Mouse (Mus musculus): ENCODE data around the gene Nfatc2. TPM values are rescaled to one million over a fixed set of nuclear protein-coding genes. Genes with fewer than 3 reads are reported as not detected.
A peak's percentile ranks its signal among the peaks of the same experiment; 100 is the strongest.

Gene Nfatc2
- polyA plus RNA-seq, 1 experiment from 2014 or later, result 3.9 TPM

DNA sequence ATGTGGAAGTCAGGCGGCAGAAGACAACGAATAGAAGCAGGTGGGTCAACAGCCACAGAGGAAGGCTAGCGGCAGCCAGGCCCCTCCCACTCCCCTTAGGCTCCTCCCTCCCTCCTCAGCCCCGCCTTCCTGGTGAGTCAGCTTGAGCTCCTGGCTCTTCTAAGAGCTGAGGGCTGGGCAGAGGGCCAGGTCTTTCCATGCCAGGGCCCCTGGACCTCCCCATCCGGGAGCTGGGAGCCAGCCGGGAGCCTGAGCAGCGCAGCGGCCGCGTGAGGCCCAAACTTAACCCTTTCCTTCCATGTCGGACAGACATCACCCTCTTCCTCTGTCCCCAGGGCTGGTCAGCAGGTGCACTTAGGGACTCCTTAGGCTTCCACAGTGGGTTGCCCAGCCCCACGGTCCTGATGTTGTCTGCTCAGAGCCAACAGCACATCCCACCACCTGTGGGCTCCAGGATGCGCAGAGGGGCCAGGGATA lies 76.5 kb downstream of the Nfatc2 start:
- Histone ChIP-seq H3K4me2 (peak overlapping the region; percentile 64), H3K27me3 (replicated peaks) (no peaks in the 10 kb centered on the region), H3K36me3 (no peaks in the 10 kb centered on the region), H3K4me1 (peaks cover 20% of the 10 kb centered on the region), H3K27ac (peak overlapping the region; percentile 86), H3K9ac (no peak overlapping the region), H3K4me3 (replicated peaks) (peak overlapping the region; percentile 22; the same call in 1 of the 2 replicates), H3K9me3 (no peaks in the 10 kb centered on the region)
- peak; percentile 91 for ATAC-seq (ENCODE audit: insufficient read depth, low FRiP score, low read depth)
- WGBS, result 1% methylated on average over 13 of the region's 13 CpGs

DNA sequence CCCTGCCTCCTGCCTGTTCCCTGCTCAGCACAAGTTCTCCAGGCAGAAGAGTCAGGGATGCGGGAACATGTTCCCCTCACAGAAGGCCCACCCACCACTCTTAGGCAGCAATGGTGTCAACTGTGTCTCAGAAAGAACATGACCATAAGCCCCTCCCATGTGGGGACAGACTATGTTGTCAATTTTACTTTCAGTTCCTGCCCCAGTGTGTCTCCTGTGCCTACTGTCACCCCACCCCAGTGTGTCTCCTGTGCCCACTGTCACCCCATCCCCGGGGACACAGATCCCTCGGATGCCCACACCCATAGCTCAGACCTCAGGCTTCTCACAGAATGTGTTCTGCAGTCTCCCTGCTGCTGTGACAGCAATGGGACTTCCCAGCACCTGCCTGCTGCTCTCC lies 79.2 kb downstream of the Nfatc2 start:
- Histone ChIP-seq H3K9ac (no peak overlapping the region), H3K9me3 (no peaks in the 10 kb centered on the region), H3K36me3 (no peaks in the 10 kb centered on the region), H3K4me2 (no peak overlapping the region), H3K4me1 (peaks cover 24% of the 10 kb centered on the region), H3K4me3 (replicated peaks) (no peak overlapping the region), H3K27ac (no peak overlapping the region), H3K27me3 (replicated peaks) (no peaks in the 10 kb centered on the region)
- 71% methylated on average over 3 of the region's 3 CpGs for WGBS
- ATAC-seq (ENCODE audit: insufficient read depth, low FRiP score, low read depth), result no peak

DNA sequence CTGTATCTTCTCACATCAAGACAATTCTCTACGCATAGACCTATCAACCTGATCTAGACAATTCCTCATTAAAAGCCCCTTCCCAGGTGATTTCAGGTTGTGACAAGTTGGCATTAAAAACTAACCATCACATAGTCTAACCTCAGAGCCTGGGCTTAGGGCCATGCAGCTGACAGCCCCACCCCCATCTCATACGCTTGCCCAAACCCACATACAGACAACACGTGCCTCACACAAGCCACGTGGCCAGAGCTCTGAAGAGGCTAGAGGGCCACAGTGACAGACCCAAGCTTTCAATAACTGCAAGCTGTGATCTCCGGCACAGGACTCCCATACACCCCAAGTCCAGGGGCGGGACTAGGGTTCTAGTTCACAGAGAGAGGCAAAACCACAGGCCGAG lies 80.7 kb downstream of the Nfatc2 start:
- Histone ChIP-seq H3K4me3 (replicated peaks) (no peak overlapping the region), H3K27ac (no peak overlapping the region), H3K9ac (no peak overlapping the region), H3K27me3 (replicated peaks) (no peaks in the 10 kb centered on the region), H3K36me3 (no peaks in the 10 kb centered on the region), H3K4me2 (no peak overlapping the region), H3K4me1 (peaks cover 16% of the 10 kb centered on the region), H3K9me3 (no peaks in the 10 kb centered on the region)
- no peak for ATAC-seq (ENCODE audit: insufficient read depth, low FRiP score, low read depth)
- WGBS, result 91% methylated on average over 7 of the region's 7 CpGs

DNA sequence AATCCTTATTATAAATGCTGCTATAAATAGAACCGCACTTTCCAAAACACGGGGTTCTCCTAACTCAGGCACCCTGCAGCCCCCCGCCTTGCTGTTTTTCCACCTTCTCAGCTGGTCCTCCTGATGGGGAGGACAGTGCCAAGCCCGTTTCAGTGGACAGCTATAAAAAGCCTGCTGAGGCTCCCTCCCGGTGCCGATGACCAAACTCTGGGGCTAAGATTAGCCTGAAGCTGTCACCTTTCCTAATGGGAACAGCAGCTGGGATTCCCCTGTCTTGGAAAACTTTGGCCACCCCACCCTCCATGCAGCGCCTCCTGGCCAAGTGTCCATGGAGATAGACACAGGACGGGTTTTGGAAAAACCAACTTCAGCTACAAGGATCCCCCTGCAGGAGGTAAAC lies 81.9 kb downstream of the Nfatc2 start:
- Histone ChIP-seq H3K4me2 (no peak overlapping the region), H3K4me3 (replicated peaks) (no peak overlapping the region), H3K9me3 (no peaks in the 10 kb centered on the region), H3K9ac (no peak overlapping the region), H3K27me3 (replicated peaks) (no peaks in the 10 kb centered on the region), H3K4me1 (peaks cover 8% of the 10 kb centered on the region; the same call in 1 of the 2 replicates), H3K36me3 (no peaks in the 10 kb centered on the region), H3K27ac (no peak overlapping the region)
- no peak for ATAC-seq (ENCODE audit: insufficient read depth, low FRiP score, low read depth)
- WGBS, result 78% methylated on average over 8 of the region's 8 CpGs

DNA sequence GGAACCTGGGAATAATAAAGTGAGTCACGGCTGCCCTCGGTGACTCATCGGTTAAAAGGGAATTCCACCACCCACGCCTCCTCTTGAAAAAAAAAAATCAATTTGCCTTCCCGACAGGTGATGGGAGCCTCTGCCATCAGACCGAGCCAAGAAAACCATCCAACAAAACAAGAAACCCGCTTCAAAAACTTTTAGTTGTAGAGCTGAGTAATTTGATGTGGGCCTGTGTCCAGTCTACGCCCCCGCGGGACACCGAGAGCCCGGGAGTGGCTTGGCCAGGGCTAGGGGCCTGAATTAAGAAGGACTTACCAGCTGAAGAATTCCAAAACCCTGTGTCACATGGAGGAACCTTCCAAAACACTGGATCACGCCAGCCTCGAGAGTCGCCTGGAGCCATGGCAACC lies 83.2 kb downstream of the Nfatc2 start:
- 61% methylated on average over 15 of the region's 15 CpGs for WGBS
- Histone ChIP-seq H3K9ac (no peak overlapping the region), H3K4me2 (no peak overlapping the region), H3K27ac (no peak overlapping the region), H3K4me1 (peaks cover 4% of the 10 kb centered on the region; the same call in 1 of the 2 replicates), H3K9me3 (no peaks in the 10 kb centered on the region), H3K36me3 (no peaks in the 10 kb centered on the region), H3K27me3 (replicated peaks) (no peaks in the 10 kb centered on the region), H3K4me3 (replicated peaks) (no peak overlapping the region)
- no peak for ATAC-seq (ENCODE audit: insufficient read depth, low FRiP score, low read depth)

DNA sequence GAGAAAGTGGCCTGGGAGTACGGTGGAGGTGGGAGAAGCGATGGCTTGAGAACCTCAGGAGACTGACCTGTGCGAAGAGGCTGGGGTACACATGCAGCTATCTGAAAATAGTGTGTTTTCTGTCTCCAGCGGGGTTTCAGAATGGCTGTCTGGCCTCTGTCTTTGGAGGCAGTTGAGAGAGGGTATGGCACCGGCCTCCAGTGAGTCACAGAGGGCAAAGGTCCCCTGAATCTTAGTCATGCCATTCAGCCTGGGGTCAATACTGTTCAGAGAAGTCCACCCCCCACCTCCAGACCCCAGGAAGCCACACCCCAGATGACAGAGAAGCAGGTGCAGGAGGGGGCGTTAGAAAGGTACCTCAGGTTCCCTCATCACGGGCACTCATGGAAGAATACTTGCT lies 83.7 kb downstream of the Nfatc2 start:
- H3K9ac ChIP-seq, result no peak overlapping the region
- no peak overlapping the region for H3K4me2 ChIP-seq
- H3K27me3 ChIP-seq (replicated peaks), result no peaks in the 10 kb centered on the region
- ATAC-seq (ENCODE audit: insufficient read depth, low FRiP score, low read depth), result no peak
- no peaks in the 10 kb centered on the region for H3K36me3 ChIP-seq
- WGBS, result 78% methylated on average over 7 of the region's 7 CpGs
- H3K9me3 ChIP-seq, result no peaks in the 10 kb centered on the region
- H3K4me1 ChIP-seq, result peaks cover 4% of the 10 kb centered on the region; the same call in 1 of the 2 replicates
- no peak overlapping the region for H3K27ac ChIP-seq
- H3K4me3 ChIP-seq (replicated peaks), result no peak overlapping the region

DNA sequence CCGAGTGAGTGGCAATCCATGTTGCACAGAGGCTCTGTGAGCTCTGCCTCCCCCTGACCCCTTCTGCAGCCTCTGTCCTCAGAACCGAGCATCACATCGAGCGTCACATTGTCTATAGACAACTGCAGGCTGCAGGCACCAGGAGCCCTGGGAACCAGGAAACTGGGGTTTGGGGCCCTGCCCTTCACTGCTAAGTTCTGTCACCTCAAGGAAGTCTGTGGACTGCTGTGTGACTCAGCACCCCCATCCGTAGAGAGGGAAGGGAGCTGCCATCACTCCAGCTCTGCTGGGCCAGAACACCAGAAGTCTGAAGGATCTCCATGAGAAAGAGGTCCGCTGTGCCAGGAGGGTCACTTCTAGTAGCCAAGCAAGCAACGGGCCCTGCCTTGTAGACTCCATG lies 84.7 kb downstream of the Nfatc2 start:
- Histone ChIP-seq H3K4me2 (no peak overlapping the region), H3K27me3 (replicated peaks) (no peaks in the 10 kb centered on the region), H3K4me3 (replicated peaks) (no peak overlapping the region), H3K9me3 (no peaks in the 10 kb centered on the region), H3K27ac (no peak overlapping the region), H3K36me3 (no peaks in the 10 kb centered on the region), H3K4me1 (peaks cover 4% of the 10 kb centered on the region; the same call in 1 of the 2 replicates), H3K9ac (no peak overlapping the region)
- no peak for ATAC-seq (ENCODE audit: insufficient read depth, low FRiP score, low read depth)
- 76% methylated on average over 7 of the region's 7 CpGs for WGBS

DNA sequence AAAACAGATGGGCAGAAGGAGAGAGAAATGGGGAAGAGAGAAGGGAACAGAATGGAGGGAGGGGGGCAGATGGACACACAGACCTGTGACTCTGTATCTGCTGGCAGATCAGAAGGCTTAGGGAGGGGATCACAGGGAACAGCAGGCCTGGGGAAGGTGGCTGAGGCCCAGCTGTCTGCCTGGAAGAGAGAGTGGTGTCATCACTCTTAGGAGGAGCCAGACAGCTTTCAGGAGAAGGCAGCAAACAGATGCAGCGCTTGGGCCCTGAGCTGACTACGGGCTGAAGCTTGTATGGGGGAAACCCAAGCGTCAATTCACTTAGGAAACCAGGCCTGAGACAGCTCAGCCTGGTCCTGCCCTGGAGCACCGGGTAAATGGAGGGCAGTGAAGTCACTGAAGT lies 86.0 kb downstream of the Nfatc2 start:
- H3K27ac ChIP-seq, result no peak overlapping the region
- H3K4me2 ChIP-seq, result no peak overlapping the region
- H3K4me1 ChIP-seq, result peaks cover 4% of the 10 kb centered on the region; the same call in 1 of the 2 replicates
- WGBS, result 64% methylated on average over 4 of the region's 4 CpGs
- no peak overlapping the region for H3K9ac ChIP-seq
- H3K27me3 ChIP-seq (replicated peaks), result no peaks in the 10 kb centered on the region
- H3K36me3 ChIP-seq, result no peaks in the 10 kb centered on the region
- no peak overlapping the region for H3K4me3 ChIP-seq (replicated peaks)
- no peak for ATAC-seq (ENCODE audit: insufficient read depth, low FRiP score, low read depth)
- H3K9me3 ChIP-seq, result no peaks in the 10 kb centered on the region

DNA sequence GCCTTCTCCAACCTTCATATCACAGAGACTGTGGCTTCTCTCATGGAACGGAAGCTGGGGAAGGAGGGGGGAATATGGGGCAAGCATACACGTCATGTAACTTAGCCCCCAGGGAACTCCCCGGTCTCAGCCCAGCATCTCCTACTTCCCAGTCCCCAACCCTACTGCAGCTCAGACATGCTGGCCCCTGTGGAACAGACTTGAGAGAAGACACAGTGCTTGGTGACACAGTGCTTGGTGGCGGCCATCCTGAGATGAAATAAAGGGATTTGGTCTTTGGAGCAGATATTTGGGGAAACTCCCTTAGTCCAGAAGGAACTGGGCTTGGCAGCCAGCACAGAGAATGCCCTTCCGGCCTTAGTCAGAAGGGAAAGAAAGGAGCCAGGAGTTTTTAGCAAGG lies 87.3 kb downstream of the Nfatc2 start:
- Histone ChIP-seq H3K27me3 (replicated peaks) (no peaks in the 10 kb centered on the region), H3K4me2 (no peak overlapping the region), H3K9ac (no peak overlapping the region), H3K9me3 (no peaks in the 10 kb centered on the region), H3K4me1 (peaks cover 4% of the 10 kb centered on the region; the same call in 1 of the 2 replicates), H3K27ac (no peak overlapping the region), H3K4me3 (replicated peaks) (no peak overlapping the region), H3K36me3 (no peaks in the 10 kb centered on the region)
- WGBS, result 90% methylated on average over 5 of the region's 5 CpGs
- ATAC-seq (ENCODE audit: insufficient read depth, low FRiP score, low read depth), result no peak

DNA sequence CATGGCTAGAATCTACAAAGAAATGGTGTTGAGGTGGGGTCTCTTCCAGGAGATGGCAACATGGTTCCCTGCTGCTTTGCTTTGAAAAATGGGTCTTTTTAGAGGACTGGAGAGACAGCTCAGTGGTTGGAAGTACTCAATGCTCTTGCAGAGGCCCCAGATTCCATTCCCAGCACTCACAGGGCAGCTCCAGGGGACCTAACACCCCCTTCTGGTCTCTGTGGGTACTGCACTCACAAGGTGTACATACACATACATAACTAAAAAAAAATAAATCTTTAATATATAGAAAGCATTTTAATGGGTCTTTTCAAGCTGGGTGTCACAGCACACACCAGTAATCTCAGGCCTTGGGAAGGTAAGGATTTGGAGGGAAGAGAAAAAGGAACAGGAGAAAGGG lies 89.9 kb downstream of the Nfatc2 start:
- no peaks in the 10 kb centered on the region for H3K9me3 ChIP-seq
- H3K36me3 ChIP-seq, result no peaks in the 10 kb centered on the region
- H3K27me3 ChIP-seq (replicated peaks), result no peaks in the 10 kb centered on the region
- H3K9ac ChIP-seq, result no peak overlapping the region
- H3K4me3 ChIP-seq (replicated peaks), result no peak overlapping the region
- ATAC-seq (ENCODE audit: insufficient read depth, low FRiP score, low read depth), result no peak
- H3K4me2 ChIP-seq, result no peak overlapping the region
- H3K27ac ChIP-seq, result no peak overlapping the region
- H3K4me1 ChIP-seq, result no peaks in the 10 kb centered on the region

DNA sequence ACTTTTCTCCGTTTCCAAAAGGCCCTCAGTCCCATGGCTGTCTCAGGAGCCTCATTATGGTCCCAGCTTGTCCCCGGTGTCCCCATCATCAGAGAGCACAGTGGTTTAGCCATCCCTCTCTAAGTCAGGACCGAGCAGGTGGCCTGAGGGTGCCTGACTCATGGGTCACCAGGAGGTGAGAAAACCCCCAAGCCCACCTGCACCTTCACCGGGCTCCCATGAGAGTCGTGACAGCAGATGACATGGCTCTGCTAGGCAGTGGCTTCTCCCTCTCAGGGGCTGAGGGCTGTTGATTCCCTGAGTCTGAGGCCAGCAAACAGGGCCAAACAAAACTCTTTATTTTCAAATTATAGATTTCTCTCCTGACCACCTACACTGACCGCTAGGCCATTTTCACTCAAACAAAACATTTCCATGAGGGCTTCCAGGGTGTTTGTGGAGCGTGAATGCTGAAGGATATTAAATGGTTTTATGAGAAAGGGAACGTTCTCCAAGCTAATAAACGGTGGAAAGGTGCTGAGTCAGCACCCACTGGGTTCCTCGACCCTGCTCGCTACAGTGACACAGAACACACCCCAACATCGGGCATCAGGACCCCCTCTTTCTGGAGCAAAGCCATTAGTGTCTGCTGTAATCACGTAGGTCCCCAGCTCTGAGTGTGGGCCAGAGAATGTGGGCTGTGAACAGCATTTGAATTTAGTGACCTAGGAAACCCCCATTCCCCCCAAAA lies 92.8 kb downstream of the Nfatc2 start:
- Histone ChIP-seq H3K4me2 (no peak overlapping the region), H3K9ac (no peak overlapping the region), H3K9me3 (no peaks in the 10 kb centered on the region), H3K4me1 (no peaks in the 10 kb centered on the region), H3K27me3 (replicated peaks) (no peaks in the 10 kb centered on the region), H3K4me3 (replicated peaks) (no peak overlapping the region), H3K27ac (no peak overlapping the region), H3K36me3 (no peaks in the 10 kb centered on the region)
- no peak for ATAC-seq (ENCODE audit: insufficient read depth, low FRiP score, low read depth)
- WGBS, result 76% methylated on average over 13 of the region's 13 CpGs

DNA sequence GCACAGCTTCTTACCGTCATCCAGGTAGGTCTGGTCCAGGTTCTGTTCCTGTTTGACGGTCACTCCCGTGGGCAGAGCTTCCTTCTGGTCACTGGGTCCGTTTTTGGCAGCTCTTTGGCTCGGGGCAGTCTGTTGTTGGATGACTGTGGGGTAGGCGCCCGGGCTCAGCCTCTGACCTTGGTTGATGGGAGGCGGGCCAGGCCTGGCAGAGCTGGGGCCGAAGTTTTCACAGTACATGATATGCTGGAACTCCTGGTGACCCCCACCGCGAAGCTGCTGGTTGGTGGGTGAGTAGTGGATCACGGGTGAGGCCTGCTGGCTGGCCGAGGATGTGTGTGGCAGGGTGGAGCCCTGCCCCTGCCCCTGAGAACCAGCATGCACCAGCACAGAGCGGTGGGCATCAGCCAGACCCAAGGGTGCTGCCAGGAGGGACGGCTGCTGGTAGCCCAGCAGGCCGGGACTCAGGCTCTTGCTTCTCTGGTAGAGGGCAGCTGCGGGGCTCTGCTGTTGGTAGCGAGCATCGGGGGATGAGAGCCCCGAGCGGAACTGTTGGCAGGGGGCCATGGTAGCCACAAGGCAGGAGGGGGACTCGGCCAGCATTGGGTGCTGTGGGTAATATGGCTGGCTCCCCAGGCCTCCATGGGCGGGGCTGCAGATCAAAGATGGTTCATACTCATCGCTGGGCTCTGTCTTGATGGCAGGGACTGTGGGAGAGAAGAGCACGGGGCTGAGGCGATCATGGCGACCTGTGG lies 96.8 kb downstream of the Nfatc2 start:
- no peak for ATAC-seq (ENCODE audit: insufficient read depth, low FRiP score, low read depth)
- 83% methylated on average over 27 of the region's 27 CpGs for WGBS

More for the DNA sequence above, 96.8 kb downstream of the Nfatc2 start:
- no peaks in the 10 kb centered on the region for H3K36me3 ChIP-seq
- H3K4me1 ChIP-seq, result no peaks in the 10 kb centered on the region
- H3K9ac ChIP-seq, result no peak overlapping the region
- no peak overlapping the region for H3K27ac ChIP-seq
- no peak overlapping the region for H3K4me3 ChIP-seq (replicated peaks)
- no peak overlapping the region for H3K4me2 ChIP-seq
- no peaks in the 10 kb centered on the region for H3K27me3 ChIP-seq (replicated peaks)
- H3K9me3 ChIP-seq, result no peaks in the 10 kb centered on the region

Measured in stomach, embryonic 15.5 days (tissue).